Mouse (Mus musculus) adrenal gland (tissue): ENCODE measurements at regions not wholly inside any gene's neighbourhood (a gene's known extent, or its start where the extent isn't known, plus 50 kb on each side); places are given as distances from the start of the nearest gene placed in this dataset.

ENCODE experiments used
- intact Hi-C: fragments of 180-260 bp; cut with DNase I; formaldehyde crosslinking; loops from one replicate; pipeline ENCODE4 v1.15.1; 2025

DNA sequence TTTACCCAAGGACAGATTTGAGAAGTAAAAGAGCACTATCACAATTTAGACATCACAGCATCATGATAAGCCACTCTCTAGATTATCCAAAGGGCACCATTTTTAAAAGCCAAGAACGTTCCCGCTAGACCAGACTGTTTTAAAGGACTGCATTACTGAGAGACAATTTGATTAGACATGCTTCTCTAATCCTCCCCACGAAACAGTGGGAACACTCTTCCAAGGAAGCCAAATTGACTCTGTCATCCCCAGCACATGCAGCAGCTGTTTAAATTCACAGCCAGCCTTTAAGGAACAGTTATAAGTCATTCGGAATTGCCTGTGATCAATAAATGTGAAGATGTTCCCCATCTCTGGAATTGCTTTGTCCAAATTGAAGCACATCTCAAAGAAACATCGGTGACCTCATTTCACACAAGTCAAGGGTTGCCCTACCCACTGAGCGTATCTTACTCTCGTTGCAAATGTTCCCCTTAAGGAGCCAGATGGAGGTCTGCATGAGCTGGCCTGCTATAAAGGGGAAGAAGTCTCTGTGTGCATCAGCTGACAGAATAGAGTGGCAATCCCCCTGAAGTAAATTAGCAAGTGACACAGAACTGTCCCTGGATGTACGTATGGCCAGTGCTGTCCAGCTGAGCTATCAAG is 393.2 kb downstream of the Pid1 start:
- intact Hi-C loops: no loop called here

DNA sequence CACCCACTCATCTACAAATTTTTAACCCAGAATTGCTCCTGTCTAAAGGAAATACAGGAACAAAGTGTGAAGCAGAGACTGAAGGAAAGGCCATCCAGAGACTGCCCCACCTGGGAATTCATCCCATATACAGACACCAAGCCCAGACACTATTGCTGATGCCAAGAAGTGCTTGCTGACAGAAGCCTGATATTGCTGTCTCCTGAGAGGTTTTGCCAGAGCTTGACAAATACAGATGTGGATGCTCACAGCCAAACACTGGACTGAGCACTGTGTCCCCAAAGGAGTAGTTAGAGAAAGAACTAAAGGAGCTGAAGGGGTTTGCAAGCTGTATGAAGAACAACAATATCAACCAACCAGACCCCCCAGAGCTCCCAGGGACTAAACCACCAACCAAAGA is 399.3 kb downstream of the Pid1 start:
- intact Hi-C loops: loop anchor here (10.0 kb wide), 1 partner anchor 180 kb away; no protein-coding TSS in a partner anchor

DNA sequence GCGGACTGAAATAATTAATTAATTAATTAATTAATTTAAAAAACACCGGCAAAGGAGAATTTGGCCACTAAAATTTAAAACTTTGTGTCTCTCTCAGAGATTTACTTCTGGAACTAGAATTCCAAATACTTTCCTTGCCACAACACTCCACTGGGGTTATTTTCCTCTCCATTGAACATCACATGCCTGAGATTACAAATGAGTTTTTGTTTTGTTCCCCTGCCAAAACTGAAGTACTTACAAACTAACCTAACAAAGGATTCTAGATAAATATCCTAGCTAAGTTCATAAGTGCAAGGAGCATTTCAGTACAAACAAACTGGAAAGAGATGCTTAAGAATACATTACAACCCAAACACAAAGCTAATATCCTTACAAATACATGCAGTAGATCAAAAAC is 402.2 kb downstream of the Pid1 start:
- intact Hi-C loops: loop anchor here (10.0 kb wide), 1 partner anchor 177 kb away; no protein-coding TSS in a partner anchor

DNA sequence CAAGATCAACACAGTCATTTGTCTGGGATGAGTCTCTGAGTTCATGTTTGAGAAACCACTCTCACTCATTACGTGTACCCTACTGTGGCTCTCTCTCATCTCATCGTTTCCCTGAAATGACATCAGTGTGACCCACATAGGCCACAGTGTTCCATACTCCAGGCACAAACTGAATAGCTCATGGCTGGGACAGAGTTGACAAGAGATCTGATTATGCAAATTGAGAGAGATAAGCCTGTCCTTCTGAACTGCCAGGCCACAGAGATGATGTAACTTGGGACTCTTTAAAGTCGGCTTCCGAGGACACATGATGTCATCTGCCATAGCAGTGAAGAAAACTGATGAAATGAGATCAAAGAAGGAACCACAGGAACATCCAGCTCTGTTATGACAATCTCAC is 404.2 kb downstream of the Pid1 start:
- intact Hi-C loops: loop anchor here (10.0 kb wide), 1 partner anchor 175 kb away; no protein-coding TSS in a partner anchor

DNA sequence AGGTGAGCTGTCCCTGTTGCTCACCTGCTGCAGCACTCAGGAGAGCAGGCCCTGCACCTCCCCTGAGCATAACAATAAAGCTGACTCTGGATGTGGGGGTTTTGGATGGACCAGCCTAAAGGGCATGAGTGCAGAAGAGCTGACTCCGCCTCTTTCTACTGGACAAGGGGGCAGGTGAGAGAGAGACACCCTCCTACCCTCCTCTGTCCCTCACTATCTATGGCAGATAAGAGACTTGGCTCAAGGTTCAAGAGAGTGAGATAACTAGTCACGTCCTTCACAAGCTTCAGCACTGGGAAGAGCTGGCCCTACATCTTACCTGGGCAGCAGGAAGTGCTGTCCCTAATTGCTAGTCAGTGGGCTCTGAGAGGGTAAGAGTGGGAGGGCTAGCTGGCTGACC is 441.1 kb downstream of the Pid1 start:
- intact Hi-C loops: no loop called here

DNA sequence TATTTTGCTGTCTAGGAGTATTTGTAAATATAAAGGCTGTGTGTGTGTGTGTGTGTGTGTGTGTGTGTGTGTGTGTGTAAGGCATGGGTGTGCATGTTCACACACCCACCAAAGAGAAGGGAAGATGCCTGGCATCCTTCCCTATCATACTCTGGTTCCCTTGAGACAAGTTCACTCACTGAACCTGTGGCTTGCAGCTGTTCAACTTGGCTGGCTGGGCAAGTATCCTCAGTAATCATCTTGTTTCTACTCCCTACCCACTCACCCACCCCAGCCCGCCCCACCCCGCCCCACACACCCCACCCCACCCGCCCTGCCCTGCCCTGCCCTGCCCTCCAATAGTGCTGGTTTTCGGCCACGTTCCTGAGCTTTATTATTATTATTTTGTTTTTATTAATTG is 448.5 kb downstream of the Pid1 start:
- intact Hi-C loops: no loop called here

DNA sequence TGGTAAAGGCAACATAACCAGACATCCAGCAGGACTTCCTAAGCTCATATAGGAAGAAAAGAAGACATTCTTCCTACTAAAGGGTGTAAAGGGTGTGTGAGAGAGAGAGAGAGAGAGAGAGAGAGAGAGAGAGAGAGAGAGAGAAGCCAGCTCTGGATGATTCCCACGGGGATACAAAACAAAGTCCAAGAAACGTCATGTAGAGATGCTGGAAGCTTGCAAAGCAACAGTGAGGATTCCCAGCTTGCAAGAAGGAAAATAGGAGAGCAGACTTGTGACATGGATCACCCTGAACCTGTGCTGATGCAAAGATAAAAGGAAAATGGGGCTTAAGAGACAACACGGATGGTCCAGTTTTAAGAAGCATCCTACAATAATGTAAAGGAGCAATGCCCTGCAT is 456.6 kb downstream of the Pid1 start:
- intact Hi-C loops: no loop called here

DNA sequence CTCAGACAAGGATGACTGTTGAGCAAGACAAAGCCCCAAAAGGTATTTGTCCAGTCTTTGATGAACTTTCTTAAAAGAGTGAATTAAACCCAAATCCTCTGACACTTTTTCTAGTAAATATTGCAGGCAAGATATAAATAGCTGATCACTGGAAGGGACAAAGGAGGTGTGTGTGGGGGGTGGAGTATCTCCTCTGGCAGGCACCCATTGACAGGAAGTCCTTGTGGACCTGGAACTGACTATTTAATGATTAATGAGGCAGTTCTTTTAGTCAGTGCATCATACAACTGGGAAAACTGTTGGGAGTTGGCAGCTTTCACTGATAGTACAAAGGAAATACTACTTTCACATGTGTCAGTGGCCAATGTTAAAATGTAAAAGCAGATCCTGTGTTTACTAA is 457.1 kb downstream of the Pid1 start:
- intact Hi-C loops: no loop called here

DNA sequence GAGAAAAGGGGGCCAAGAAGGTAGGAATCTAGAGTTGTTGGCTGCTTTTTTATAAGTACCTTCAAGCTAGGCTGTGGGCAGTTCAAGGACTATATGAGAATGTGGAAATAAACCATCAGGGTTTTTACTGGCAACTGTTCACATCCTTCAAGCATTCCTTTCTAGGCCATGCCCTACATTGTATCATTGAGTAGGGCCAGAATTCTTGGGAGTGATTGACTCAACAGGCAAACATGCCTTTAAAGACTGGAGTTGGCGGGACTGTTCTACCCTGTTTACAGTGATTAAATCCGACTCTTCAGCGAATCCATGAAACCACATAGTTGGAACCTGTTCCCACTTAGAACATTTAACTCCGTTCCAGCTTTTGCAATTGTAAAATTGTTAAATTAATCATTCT is 463.8 kb downstream of the Pid1 start:
- intact Hi-C loops: no loop called here

DNA sequence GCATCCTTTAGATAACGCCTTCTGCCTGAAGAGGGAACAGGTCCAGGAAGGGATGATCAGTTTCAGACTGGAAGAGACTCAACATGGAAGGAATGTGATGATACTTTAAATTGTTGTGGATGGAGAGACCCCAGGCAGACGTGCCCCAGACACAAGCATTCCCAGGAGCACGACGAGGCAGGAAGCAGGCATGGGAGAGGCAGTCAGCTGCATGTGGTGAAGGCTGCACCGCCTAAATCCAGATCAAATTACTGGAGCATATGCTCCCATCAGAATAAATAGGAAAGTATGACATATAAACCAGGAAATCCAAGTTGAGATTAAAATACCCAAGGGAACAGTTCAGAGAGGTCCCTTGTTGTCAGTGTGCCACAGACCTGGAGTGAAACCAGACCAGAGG is 467.3 kb downstream of the Pid1 start:
- intact Hi-C loops: no loop called here

DNA sequence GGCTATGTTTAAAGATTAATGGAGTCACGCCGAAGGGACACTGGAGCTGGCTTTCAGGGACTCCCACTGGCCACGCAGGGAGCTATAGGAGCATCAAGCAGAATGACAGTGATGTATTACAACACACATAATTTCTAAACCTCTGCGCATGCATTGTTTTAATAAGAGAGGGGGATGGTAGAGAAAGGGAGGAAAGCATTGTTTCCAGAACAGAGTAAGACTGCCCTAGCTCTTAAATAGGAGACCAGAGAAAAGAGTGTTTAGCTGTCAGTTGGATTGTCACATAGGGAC is 471.1 kb upstream of the Sphkap start:
- intact Hi-C loops: no loop called here

DNA sequence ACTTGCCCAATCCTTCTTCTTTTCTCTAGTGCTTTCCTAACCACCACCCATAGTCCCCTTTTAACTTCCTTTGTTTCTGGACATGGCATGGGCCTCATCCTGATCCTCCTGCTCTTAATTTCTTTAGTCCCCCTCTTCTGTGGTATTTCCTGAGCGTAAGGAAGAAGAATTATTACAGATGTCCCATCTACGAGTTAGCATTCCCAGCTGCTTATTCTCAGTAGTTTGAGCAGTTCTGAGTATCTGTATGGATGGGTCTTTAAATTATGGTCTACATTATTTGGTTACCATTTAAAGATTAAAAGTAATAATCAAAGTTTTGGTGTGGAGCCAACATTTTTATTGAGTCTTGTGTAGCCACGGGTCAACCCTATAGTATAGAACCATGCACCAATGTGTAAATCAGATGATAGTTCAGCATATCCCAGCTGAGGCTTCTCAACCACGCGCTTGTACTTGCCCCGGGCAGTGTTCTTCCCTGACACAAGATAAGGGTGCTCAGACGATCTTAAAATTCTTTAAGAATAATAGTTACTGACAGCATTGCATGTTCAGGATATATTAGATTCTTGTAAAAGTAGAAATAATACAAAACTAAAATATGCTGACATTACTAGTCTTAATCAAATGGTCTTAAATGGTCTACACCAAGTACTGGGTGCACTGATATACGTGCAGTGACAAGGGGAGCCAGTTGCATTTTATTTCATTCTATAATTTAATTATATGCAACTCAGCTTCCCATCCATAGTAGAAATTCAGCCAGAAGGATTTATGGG is 470.5 kb upstream of the Sphkap start:
- intact Hi-C loops: no loop called here

DNA sequence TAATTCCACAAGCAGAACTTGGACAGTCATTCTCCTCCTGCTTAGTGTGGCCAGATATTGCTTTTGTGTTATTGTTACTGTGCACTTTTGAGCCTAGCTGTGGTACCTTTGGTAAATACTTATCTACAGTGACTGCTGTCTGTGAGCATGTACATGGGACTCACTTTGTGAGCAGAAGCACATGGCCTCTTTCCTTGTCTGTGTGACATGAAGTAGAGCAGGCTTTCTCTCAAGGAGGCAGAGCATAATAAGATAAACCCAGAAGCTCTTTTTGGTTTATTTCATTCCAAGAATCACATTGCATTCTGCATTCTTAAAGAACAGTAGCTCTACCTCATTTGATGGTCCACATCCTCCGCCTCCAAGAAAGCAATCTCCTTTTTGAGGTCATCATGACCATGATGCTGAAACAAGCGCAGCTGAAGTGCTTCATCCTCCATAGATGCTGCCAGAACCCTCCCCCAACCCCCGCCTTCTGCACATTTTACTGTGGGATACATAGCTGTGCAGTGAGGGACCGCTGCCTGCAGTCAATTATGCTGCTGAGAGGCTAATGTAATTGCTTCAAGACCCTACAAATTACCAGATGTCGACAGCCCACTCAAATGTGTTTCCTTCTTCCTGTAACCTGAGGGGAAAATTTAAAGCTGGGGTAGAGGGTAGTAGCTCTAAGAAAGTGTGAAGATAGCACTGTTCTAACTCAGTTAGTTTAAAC is 463.0 kb upstream of the Sphkap start:
- intact Hi-C loops: no loop called here

DNA sequence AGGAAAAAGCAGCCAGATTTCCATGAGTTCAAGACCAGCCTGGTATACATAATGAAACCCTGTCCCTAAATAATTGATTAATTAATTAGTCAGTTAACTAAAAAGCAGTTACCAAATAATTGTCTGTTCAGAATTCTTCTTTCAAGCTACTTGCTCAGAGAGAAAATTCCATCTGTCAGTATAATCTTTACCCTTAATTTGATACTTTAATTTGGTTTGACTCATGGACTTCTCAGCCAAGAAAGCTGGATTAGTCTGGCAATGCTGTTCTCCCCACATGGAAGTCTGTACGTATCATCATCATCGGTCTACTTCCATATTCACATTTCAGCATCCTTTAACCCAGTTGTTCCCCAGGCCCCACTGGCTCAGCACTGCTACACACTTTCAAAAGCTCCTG is 461.0 kb upstream of the Sphkap start:
- intact Hi-C loops: no loop called here

DNA sequence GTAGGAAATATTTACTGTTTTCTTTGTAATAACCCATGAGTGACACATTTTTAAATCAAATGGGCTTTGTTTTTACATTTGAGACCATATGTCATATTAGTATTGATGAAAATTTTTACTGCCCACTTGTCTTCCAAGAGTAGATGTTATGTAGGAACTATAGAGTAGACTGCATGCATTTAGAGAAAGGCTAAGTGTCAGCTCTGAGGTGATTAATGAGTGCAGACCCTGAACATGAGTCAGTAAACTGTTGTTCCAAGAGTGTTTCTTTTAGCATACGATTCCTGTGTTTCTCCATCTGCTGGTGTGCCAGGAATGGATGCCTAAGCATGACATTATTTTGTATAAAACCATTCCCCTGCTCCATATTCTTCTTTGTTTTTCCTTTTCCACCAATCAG is 454.5 kb upstream of the Sphkap start:
- intact Hi-C loops: no loop called here

DNA sequence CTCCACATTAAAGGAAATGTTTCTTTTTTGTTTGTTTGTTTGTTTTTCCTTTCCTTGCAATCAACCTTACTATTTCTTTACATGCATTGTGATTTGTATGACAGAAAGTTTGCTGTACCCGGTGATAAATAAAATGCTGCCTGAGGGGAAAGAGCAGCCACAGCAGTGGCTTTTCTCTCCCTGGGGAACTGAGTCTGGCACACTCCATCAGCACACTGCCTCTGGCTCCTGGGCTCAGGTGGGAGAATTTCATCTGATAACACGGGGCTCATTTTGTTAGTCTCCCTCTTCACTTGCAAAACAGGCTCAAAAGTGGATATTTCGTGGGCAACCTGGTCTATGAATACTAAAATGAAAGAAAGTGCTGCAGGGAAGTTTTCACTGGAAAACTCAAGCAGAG is 454.1 kb upstream of the Sphkap start:
- intact Hi-C loops: no loop called here

DNA sequence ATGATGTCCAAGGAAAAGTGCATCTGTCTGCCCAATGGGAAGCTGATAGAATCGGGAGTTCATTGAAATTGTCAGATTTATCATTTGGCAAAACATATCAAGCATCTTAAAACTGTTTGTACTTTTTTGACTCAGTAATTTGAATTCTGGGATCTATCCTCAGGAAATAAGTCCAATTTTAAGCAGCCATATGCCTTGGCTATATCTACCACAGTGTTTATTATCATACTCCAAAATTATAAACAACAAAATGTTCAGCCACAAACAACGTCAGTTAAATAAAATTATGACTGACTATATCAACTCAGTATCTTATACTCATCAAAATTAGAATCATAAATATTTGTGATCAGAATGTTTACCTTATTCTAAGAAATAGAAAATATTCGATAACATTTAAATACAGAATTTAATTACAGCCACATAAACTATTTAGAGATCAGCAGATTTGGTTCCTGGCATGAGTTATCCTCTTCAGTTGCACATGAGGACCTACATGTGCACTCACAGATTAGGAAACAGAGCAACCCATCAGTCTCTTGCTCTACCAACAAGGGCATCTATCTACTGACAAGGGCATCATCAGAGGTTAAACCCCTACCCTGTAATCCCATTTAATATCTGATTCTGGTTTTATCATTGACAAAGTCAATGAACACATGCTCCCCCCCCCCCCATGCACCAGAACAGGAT is 451.9 kb upstream of the Sphkap start:
- intact Hi-C loops: no loop called here

DNA sequence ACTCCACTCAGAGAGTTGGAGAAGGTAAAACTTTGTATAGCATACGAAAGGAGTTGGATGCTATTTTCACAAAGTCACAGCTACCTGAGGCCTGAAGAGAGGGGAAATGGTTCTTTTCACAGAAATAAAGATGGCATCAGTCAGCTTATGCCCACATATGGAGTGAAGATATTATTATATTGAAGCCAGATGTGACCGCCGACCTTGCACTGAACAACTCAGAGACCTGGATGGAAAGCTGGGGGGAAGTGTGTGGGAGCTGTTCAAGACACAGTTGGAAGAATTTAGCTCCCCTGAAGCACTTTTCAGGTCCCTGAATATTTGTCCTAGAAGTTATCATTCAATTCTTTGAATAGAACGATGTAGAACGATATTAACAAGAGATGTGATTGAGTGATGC is 446.0 kb upstream of the Sphkap start:
- intact Hi-C loops: no loop called here

DNA sequence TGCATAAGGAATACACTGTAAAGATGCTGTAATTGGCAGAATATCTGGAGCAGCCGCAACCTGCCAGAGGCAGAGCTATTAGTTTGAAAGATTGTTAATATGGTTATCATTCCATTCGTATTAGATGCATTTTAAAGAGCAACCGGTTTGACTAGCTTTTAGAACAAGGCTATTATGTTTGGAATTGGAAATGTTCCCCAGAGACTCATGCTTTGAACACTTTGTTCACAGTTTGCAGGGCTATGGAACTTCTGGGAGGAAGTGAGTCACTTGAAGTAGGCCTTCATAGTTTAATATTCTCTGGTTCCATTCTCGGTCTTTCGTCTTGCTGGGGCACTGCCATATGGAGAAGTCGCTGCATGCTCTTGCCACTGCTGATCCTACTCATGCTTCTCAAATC is 443.1 kb upstream of the Sphkap start:
- intact Hi-C loops: no loop called here

DNA sequence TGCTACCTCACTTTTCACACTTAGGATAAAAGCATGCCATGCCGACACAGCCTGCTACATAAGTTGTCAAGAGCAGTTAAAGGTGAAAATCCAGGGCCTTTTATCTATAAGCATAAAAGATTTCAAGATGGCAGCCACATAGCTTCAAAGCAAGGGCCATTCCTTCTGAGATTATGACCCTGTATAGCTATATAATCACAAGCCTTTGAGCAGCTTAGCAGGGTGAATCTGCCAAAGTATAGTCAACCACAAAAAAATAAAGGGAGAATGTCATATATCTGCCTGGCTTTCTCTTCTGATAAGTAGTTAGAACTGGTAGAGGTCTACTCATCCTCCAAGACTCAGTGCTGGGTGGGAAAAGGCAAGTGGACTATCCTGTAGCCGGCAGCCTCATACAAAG is 440.4 kb upstream of the Sphkap start:
- intact Hi-C loops: no loop called here

DNA sequence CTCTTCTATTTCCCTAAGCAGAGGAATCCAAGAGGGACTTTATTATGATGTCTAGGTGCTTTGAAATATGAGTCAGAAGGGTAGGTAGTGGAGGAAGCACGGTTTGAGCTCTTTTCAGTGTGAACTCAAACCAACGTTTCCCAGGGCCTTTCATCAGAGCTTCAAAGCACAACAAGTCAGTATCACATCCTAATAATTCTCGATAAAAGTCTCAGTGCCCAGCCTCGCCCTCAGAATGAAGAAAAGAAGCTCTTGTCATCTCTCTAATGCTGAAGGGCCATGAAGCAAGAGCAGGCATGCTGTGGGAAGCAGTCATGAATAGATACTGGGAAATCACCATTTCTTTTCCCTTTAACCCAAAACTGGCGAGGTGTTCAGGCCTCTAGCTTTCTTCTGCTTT is 440.0 kb upstream of the Sphkap start:
- intact Hi-C loops: no loop called here

DNA sequence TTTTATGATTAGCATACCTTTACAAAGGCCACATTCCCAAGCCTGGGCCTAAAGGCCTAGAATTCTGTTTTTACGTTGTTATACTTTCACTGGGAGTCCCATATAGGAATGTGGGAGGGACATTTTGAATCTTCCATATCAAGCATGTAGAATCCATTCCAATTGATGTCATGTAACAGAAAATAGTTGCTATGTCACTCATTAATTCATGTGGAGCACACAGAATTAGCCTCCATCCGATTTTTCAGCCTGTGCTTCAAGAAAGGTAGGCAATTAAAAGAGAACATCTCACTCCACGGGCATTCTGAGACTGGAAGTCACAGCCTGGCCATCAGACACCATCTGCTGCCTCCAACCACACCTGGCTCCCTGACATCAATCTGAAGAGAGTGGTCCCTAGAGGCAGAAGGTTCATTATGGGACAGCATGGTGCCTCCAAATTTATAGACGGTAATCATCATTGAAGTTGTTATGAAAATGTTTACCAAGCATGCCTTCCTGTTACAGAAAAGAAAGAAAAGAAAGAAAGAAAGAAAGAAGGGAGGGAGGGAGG is 436.9 kb upstream of the Sphkap start:
- intact Hi-C loops: no loop called here
